Mouse (Mus musculus) liver, embryonic 14.5 days (tissue): ENCODE results near the gene Hic1. TPM values are rescaled to one million over a fixed set of nuclear protein-coding genes. Genes with fewer than 3 reads are reported as not detected.

Source experiments
- ATAC-seq: fragments of 200-750 bp; cut with Nextera tagmentation; 2 replicates; pipeline ENCODE4 v1.8.0; 2017; ENCODE audit warnings: moderate number of reproducible peaks, mild to moderate bottlenecking, moderate library complexity; ENCODE audit not compliant: insufficient read depth
- DNase-seq, 3 experiments: peaks; one replicate each; pipeline ENCODE4 v3.0.0-alpha.2; 2012 to 2013; ENCODE audit warnings: low read depth in 3 of 3, low spot score in 3 of 3
- H3K27ac ChIP-seq: fragments of 300-500 bp; sonication (generic); 2 replicates; pipeline ENCODE4 v1.5.1; 2014; ENCODE audit warnings: moderate library complexity, mild to moderate bottlenecking, control low read depth, inconsistent platforms
- H3K27me3 ChIP-seq: fragments of 300-500 bp; sonication (generic); 2 replicates; pipeline ENCODE4 v1.6.1; 2014; ENCODE audit warnings: mild to moderate bottlenecking, low read length, moderate library complexity; ENCODE audit not compliant: control insufficient read depth, insufficient read depth
- H3K36me3 ChIP-seq: fragments of 300-500 bp; sonication (generic); replicated peaks from 2 replicates; pipeline ENCODE4 v1.6.1; 2014; ENCODE audit warnings: low read depth; ENCODE audit not compliant: control insufficient read depth, insufficient read depth
- H3K4me1 ChIP-seq, 2 experiments: fragments of 200-500 bp in 1 of 2; fragments of 300-500 bp in 1 of 2; sonication (generic) in 1 of 2; replicated peaks; 2 replicates each; pipeline ENCODE4 v1.6.1; 2012 to 2014; ENCODE audit warnings: antibody characterized with exemption in 1 of 2, inconsistent platforms in 1 of 2, low read length in 1 of 2; ENCODE audit not compliant: control insufficient read depth in 2 of 2, insufficient read depth in 2 of 2
- H3K4me2 ChIP-seq: fragments of 300-500 bp; sonication (generic); 2 replicates; pipeline ENCODE4 v1.6.1; 2014; ENCODE audit warnings: low read depth, mild to moderate bottlenecking, control low read depth, moderate library complexity
- H3K4me3 ChIP-seq, 2 experiments: fragments of 200-500 bp in 1 of 2; fragments of 300-500 bp in 1 of 2; sonication (generic) in 1 of 2; 2 replicates each; pipeline ENCODE4 v1.5.1; 2012 to 2014; ENCODE audit warnings: low read depth in 2 of 2, low read length in 2 of 2, mild to moderate bottlenecking in 2 of 2, control low read depth in 1 of 2, inconsistent platforms in 1 of 2, moderate library complexity in 1 of 2; ENCODE audit not compliant: insufficient read depth in 1 of 2
- H3K9ac ChIP-seq: fragments of 300-500 bp; sonication (generic); replicated peaks from 2 replicates; pipeline ENCODE4 v1.6.1; 2014; ENCODE audit warnings: mild to moderate bottlenecking, control low read depth, moderate library complexity
- H3K9me3 ChIP-seq: fragments of 300-500 bp; sonication (generic); 2 replicates; pipeline ENCODE4 v1.6.1; 2016; ENCODE audit warnings: low read length, mixed read lengths; ENCODE audit not compliant: control insufficient read depth
- CTCF ChIP-seq: IDR thresholded peaks from 2 replicates; pipeline ENCODE4 v1.5.1; 2016; ENCODE audit warnings: antibody characterized with exemption, low read depth, control low read depth
- EP300 ChIP-seq: IDR thresholded peaks from 2 replicates; pipeline ENCODE4 v1.6.1; 2016; ENCODE audit warnings: antibody characterized with exemption, low read depth
- WGBS: fragments of 180-500 bp; shearing (Covaris S2); extraction: QIAGEN DNeasy Blood & Tissue Kit; methylation state at CpG from one replicate; pipeline ENCODE4 v1.1.7; 2014; ENCODE audit not compliant: insufficient replicate concordance; 5-methylcytosine and 5-hydroxymethylcytosine counted together
- polyA plus RNA-seq, 2 experiments: library from polyadenylated mRNA; depleted of rRNA in 1 of 2; stranded (reverse) in 1 of 2; unstranded in 1 of 2; fragments of >200 nt; fragmentation: Nextera tagmentation in 1 of 2; extraction: Ambion mirVana in 1 of 2; gene quantifications; 2 replicates each; pipeline versions ENCODE4 v1.2.1 to v1.2.3; 2012 to 2014

The Hic1 gene
- polyA plus RNA-seq, 2 experiments = 0.28 to 0.97 TPM

GRCm38 (mm10) chr11:75204472-75204871, 35.2 kb upstream of the Hic1 start:
- Histone ChIP-seq H3K36me3 (no peaks in the 10 kb centered on the region), H3K27ac (no peak overlapping the region), H3K9me3 (no peaks in the 10 kb centered on the region), H3K4me3 (no peak overlapping the region), H3K27me3 (no peaks in the 10 kb centered on the region; the same call in 1 of the 2 replicates), H3K4me1 (peaks cover 10 to 19% of the 10 kb centered on the region in 2 experiments), H3K4me2 (no peak overlapping the region), H3K9ac (no peak overlapping the region)
- 39% methylated on average over 9 of the region's 9 CpGs for WGBS
- no peak for ATAC-seq
- DNase-seq = no peak
- TF ChIP-seq EP300 (no peak), CTCF (no peak)

- no peak overlapping the region for H3K9ac ChIP-seq
- no peak for ATAC-seq
- WGBS = 75% methylated on average over 4 of the region's 4 CpGs
- H3K27me3 ChIP-seq = no peaks in the 10 kb centered on the region; the same call in 1 of the 2 replicates
- no peak for TF ChIP-seq CTCF
- no peak for TF ChIP-seq EP300
- no peaks in the 10 kb centered on the region for H3K9me3 ChIP-seq
- H3K4me1 ChIP-seq = peaks cover 5 to 13% of the 10 kb centered on the region in 2 experiments; a peak in 3 of 4 replicates
- H3K4me2 ChIP-seq = no peak overlapping the region
- H3K27ac ChIP-seq = no peak overlapping the region
- DNase-seq = no peak
- no peak overlapping the region for H3K4me3 ChIP-seq
- H3K36me3 ChIP-seq = no peaks in the 10 kb centered on the region
Observed at GRCm38 (mm10) chr11:75203926-75204325, 34.6 kb upstream of the Hic1 start.

GRCm38 (mm10) chr11:75201721-75202120, 32.4 kb upstream of the Hic1 start:
- no peak for ATAC-seq
- no peak overlapping the region for H3K4me3 ChIP-seq

GRCm38 (mm10) chr11:75200935-75201334, 31.6 kb upstream of the Hic1 start:
- DNase-seq (no peak), ATAC-seq (no peak)
- TF ChIP-seq CTCF = no peak
- no peak for TF ChIP-seq EP300
- Histone ChIP-seq H3K4me2 (no peak overlapping the region), H3K27me3 (peaks cover 14% of the 10 kb centered on the region), H3K9ac (no peak overlapping the region), H3K36me3 (no peaks in the 10 kb centered on the region), H3K4me1 (peaks cover 0 to 8% of the 10 kb centered on the region in 2 experiments; a peak in 2 of 4 replicates), H3K4me3 (no peak overlapping the region), H3K9me3 (no peaks in the 10 kb centered on the region), H3K27ac (no peak overlapping the region)
- WGBS = 84% methylated on average over 12 of the region's 12 CpGs

More at GRCm38 (mm10) chr11:75201721-75202120, 32.4 kb upstream of the Hic1 start:
- DNase-seq = no peak
- H3K4me1 ChIP-seq = peaks cover 0 to 8% of the 10 kb centered on the region in 2 experiments; a peak in 2 of 4 replicates
- H3K9ac ChIP-seq = no peak overlapping the region
- H3K27me3 ChIP-seq = peaks cover 6% of the 10 kb centered on the region
- H3K27ac ChIP-seq = no peak overlapping the region
- no peaks in the 10 kb centered on the region for H3K9me3 ChIP-seq
- no peaks in the 10 kb centered on the region for H3K36me3 ChIP-seq
- no peak for TF ChIP-seq EP300
- no peak for TF ChIP-seq CTCF
- no peak overlapping the region for H3K4me2 ChIP-seq
- 50% methylated on average over 8 of the region's 8 CpGs for WGBS

- DNase-seq (no peak), ATAC-seq (no peak)
- H3K4me3 ChIP-seq = no peak overlapping the region
- H3K4me2 ChIP-seq = no peak overlapping the region
- H3K27ac ChIP-seq = no peak overlapping the region
- H3K9me3 ChIP-seq = no peaks in the 10 kb centered on the region
- 74% methylated on average over 5 of the region's 5 CpGs for WGBS
- peaks cover 0 to 7% of the 10 kb centered on the region in 2 experiments; a peak in 1 of 4 replicates for H3K4me1 ChIP-seq
- no peak overlapping the region for H3K9ac ChIP-seq
- TF ChIP-seq EP300 (no peak), CTCF (no peak)
- H3K36me3 ChIP-seq = no peaks in the 10 kb centered on the region
- peaks cover 24% of the 10 kb centered on the region for H3K27me3 ChIP-seq
Observed at GRCm38 (mm10) chr11:75199951-75200350, 30.6 kb upstream of the Hic1 start.
